Mouse (Mus musculus) kidney, embryonic 16.5 days (tissue): ENCODE data around the gene Avpi1. TPM values are rescaled to one million over a fixed set of nuclear protein-coding genes. Genes with fewer than 3 reads are reported as not detected.

Source experiments
- polyA plus RNA-seq: library from polyadenylated mRNA; unstranded; fragments of >200 nt; fragmentation: Nextera tagmentation; extraction: Ambion mirVana; gene quantifications from 2 replicates; pipeline ENCODE4 v1.2.1, GENCODE M21; 2015

Gene Avpi1
- polyA plus RNA-seq, 1 experiment from 2014 or later: 30.7 TPM

Other genes starting within 250 kb of the Avpi1 start
- gene Rrp12, start 232.9 kb downstream of the Avpi1 start, polyA plus RNA-seq: 16.9 and 18.8 TPM in 2 replicates
- gene Pgam1, start 217.1 kb downstream of the Avpi1 start, polyA plus RNA-seq: 823 and 859 TPM in 2 replicates
- gene Exosc1, start 195.6 kb downstream of the Avpi1 start, polyA plus RNA-seq: 74.0 and 78.8 TPM in 2 replicates
- 89.1 and 94.4 TPM in 2 replicates for gene Zdhhc16, start 195.6 kb downstream of the Avpi1 start, polyA plus RNA-seq
- 41.1 and 45.6 TPM in 2 replicates for gene Mms19, start 147.9 kb downstream of the Avpi1 start, polyA plus RNA-seq
- gene Ubtd1, start 147.3 kb downstream of the Avpi1 start, polyA plus RNA-seq: 35.9 and 37.8 TPM in 2 replicates
- gene Ankrd2, start 93.1 kb downstream of the Avpi1 start, polyA plus RNA-seq: not detected in 2 replicates
- 30.4 and 35.0 TPM in 2 replicates for gene Hoga1, start 83.4 kb downstream of the Avpi1 start, polyA plus RNA-seq
- gene 4933411K16Rik, start 76.8 kb downstream of the Avpi1 start, polyA plus RNA-seq: 0.60 and 0.71 TPM in 2 replicates
- 32.7 and 35.2 TPM in 2 replicates for gene Morn4, start 42.7 kb downstream of the Avpi1 start, polyA plus RNA-seq
- 9.1 and 15.3 TPM in 2 replicates for gene Pi4k2a, start 38.6 kb downstream of the Avpi1 start, polyA plus RNA-seq
- gene Marveld1, start 18.3 kb upstream of the Avpi1 start, polyA plus RNA-seq: 8.6 and 8.7 TPM in 2 replicates
- gene Zfyve27, start 34.9 kb upstream of the Avpi1 start, polyA plus RNA-seq: 33.2 and 35.1 TPM in 2 replicates
- 0.92 and 1.1 TPM in 2 replicates for gene Sfrp5, start 73.2 kb upstream of the Avpi1 start, polyA plus RNA-seq
- 0.05 and 0.12 TPM in 2 replicates for gene Golga7b, start 118.5 kb upstream of the Avpi1 start, polyA plus RNA-seq